Mouse (Mus musculus): Measurements from ENCODE around the gene Sncg. TPM values are rescaled to one million over a fixed set of nuclear protein-coding genes. Genes with fewer than 3 reads are reported as not detected.

The Sncg gene
- polyA plus RNA-seq, 1 experiment from 2014 or later: 30.8 TPM

DNA sequence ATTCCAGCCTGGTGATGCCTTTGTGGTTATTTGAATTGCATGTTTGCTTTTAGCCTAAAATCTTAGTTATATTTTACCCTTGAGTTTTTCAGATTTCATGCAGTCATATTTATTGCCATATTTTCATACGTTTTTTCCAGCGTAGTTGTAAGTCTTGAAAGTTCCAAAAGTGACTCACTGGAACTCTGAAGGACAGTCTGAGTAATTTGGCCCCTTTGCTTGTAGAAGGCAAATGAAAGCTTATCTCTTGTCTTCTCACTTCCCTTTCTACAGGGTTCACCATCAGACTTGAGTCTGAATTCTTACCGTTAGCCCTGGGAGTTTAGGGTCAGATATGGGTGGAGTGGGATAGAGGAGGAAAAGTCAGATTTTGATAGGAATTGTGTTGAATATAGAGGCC is 48.0 kb downstream of the Sncg start:
- Histone ChIP-seq H3K4me3 (no peak overlapping the region), H3K36me3 (peaks cover 79% of the 10 kb centered on the region), H3K27ac (replicated peaks) (no peak overlapping the region), H3K4me1 (no peaks in the 10 kb centered on the region), H3K9me3 (replicated peaks) (no peaks in the 10 kb centered on the region), H3K27me3 (ENCODE audit: low read depth, poor library complexity, severe bottlenecking) (no peaks in the 10 kb centered on the region)
- no peak for DNase-seq (ENCODE audit: low spot score)
- 94% methylated on average over 3 of the region's 3 CpGs for WGBS

DNA sequence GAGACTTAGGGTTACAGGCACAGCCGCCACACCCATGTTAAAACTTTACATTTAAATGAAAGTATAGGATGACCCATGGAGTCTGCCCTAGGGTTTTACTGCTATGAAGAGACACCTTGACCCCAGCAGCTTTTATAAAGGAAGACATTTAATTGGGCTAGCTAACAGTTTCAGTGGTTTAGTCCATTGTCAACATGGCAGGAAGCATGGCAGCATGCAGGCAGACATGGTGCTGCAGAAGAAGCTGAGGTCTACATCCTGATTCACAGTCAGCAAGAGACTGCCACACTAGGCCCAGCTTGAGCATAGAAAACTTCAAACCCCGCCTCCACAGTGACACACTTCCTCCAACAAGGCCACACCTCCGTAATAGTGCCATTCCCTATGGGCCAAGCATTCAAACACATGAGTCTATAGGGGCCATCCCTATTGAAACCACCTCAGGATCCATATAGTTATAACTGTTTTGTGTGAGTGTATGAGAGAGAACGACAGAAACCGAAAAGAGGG is 51.0 kb downstream of the Sncg start:
- no peaks in the 10 kb centered on the region for H3K4me1 ChIP-seq
- DNase-seq (ENCODE audit: low spot score): no peak
- H3K27ac ChIP-seq (replicated peaks): no peak overlapping the region
- peaks cover 81% of the 10 kb centered on the region for H3K36me3 ChIP-seq
- no peak overlapping the region for H3K4me3 ChIP-seq
- no peaks in the 10 kb centered on the region for H3K9me3 ChIP-seq (replicated peaks)
- no peaks in the 10 kb centered on the region for H3K27me3 ChIP-seq (ENCODE audit: low read depth, poor library complexity, severe bottlenecking)
- WGBS: 89% methylated on average over 5 of the region's 5 CpGs

Other genes starting within 250 kb of the Sncg start
- 0.04 TPM in 1 of 2 replicates, not detected in the other for gene Npy4r, start 222.3 kb downstream of the Sncg start, polyA plus RNA-seq (2016; fragmentation: Nextera tagmentation; extraction: Ambion mirVana)
- gene Gprin2, start 173.1 kb downstream of the Sncg start, polyA plus RNA-seq (2016; fragmentation: Nextera tagmentation; extraction: Ambion mirVana): 0.35 and 1.9 TPM in 2 replicates
- 0.11 and 0.37 TPM in 2 replicates for gene Syt15, start 155.2 kb downstream of the Sncg start, polyA plus RNA-seq (2016; fragmentation: Nextera tagmentation; extraction: Ambion mirVana)
- 6.6 and 7.1 TPM in 2 replicates for gene Shld2, start 64.3 kb downstream of the Sncg start, polyA plus RNA-seq (2016; fragmentation: Nextera tagmentation; extraction: Ambion mirVana)
- gene Glud1, start 64.1 kb downstream of the Sncg start, polyA plus RNA-seq (2016; fragmentation: Nextera tagmentation; extraction: Ambion mirVana): 75.5 and 79.6 TPM in 2 replicates
- not detected in 2 replicates for gene Fam25c, start 19.4 kb downstream of the Sncg start, polyA plus RNA-seq (2016; fragmentation: Nextera tagmentation; extraction: Ambion mirVana)
- gene Mmrn2, start 676 bp upstream of the Sncg start, polyA plus RNA-seq (2016; fragmentation: Nextera tagmentation; extraction: Ambion mirVana): 6.3 and 8.2 TPM in 2 replicates
- gene Bmpr1a, start 128.6 kb upstream of the Sncg start, polyA plus RNA-seq (2016; fragmentation: Nextera tagmentation; extraction: Ambion mirVana): 38.1 and 38.7 TPM in 2 replicates
- not detected in 2 replicates for gene 9230112D13Rik, start 148.0 kb upstream of the Sncg start, polyA plus RNA-seq (2016; fragmentation: Nextera tagmentation; extraction: Ambion mirVana)
- gene Ldb3, start 213.9 kb upstream of the Sncg start, polyA plus RNA-seq (2016; fragmentation: Nextera tagmentation; extraction: Ambion mirVana): 0.02 TPM in 1 of 2 replicates, not detected in the other
- gene Opn4, start 225.4 kb upstream of the Sncg start, polyA plus RNA-seq (2016; fragmentation: Nextera tagmentation; extraction: Ambion mirVana): 0.12 and 0.35 TPM in 2 replicates